Mouse (Mus musculus) lung, postnatal 14 days (tissue): ENCODE measurements around the gene Taar7b.

Experiments used
- DNase-seq: peaks from one replicate; pipeline ENCODE4 v3.0.0; 2021

Taar7b gene

GRCm38 (mm10) chr10:23999639-24000038 is at the start of gene Taar7b:
Gene Taar7b, plus strand, starts transcription at chr10:23999939.
- no peak for DNase-seq

GRCm38 (mm10) chr10:23951714-23952113 is 48.0 kb upstream of the Taar7b start:
- DNase-seq: no peak

- no peak for DNase-seq
Observed at GRCm38 (mm10) chr10:23959071-23959470, 40.7 kb upstream of the Taar7b start.

GRCm38 (mm10) chr10:23960444-23960915 is 39.3 kb upstream of the Taar7b start, which contains the start of gene Taar4:
Gene Taar4, plus strand, starts transcription at chr10:23960494.
- DNase-seq: no peak

- DNase-seq: no peak
Observed at GRCm38 (mm10) chr10:23963444-23963843, 36.3 kb upstream of the Taar7b start.

- DNase-seq: no peak
Observed at GRCm38 (mm10) chr10:23964921-23965610, 34.7 kb upstream of the Taar7b start.

- no peak for DNase-seq
Observed at GRCm38 (mm10) chr10:23970656-23971165, 29.0 kb upstream of the Taar7b start, which contains the start of gene Taar5. Gene Taar5, plus strand, starts transcription at chr10:23970706.

GRCm38 (mm10) chr10:23971256-23971655 is 28.5 kb upstream of the Taar7b start:
- no peak for DNase-seq

GRCm38 (mm10) chr10:23977958-23978357 is 21.8 kb upstream of the Taar7b start:
- no peak for DNase-seq

GRCm38 (mm10) chr10:23978901-23979705 is 20.6 kb upstream of the Taar7b start:
- peak; percentile 76 for DNase-seq

- DNase-seq: no peak
Observed at GRCm38 (mm10) chr10:23985546-23985945, 14.2 kb upstream of the Taar7b start, which contains the start of gene Taar6. Gene Taar6, minus strand, starts transcription at chr10:23985646.

GRCm38 (mm10) chr10:23986419-23986818 is 13.3 kb upstream of the Taar7b start:
- DNase-seq: no peak

- no peak for DNase-seq
Observed at GRCm38 (mm10) chr10:23993381-23993780, 6.4 kb upstream of the Taar7b start, which contains the start of gene Taar7a. Gene Taar7a, minus strand, starts transcription at chr10:23993481.

- no peak for DNase-seq
Observed at GRCm38 (mm10) chr10:24006442-24006841, 6.7 kb downstream of the Taar7b start.

- DNase-seq: no peak
Observed at GRCm38 (mm10) chr10:24007034-24007433, 7.3 kb downstream of the Taar7b start.

GRCm38 (mm10) chr10:24008143-24008542 is 8.4 kb downstream of the Taar7b start:
- DNase-seq: no peak

- DNase-seq: no peak
Observed at GRCm38 (mm10) chr10:24026922-24027321, 27.2 kb downstream of the Taar7b start, which contains the start of gene Taar7d. Gene Taar7d, plus strand, starts transcription at chr10:24027222.

- DNase-seq: no peak
Observed at GRCm38 (mm10) chr10:24031347-24031746, 31.6 kb downstream of the Taar7b start.

- DNase-seq: no peak
Observed at GRCm38 (mm10) chr10:24037314-24037713, 37.6 kb downstream of the Taar7b start, which contains the start of gene Taar7e. Gene Taar7e, plus strand, starts transcription at chr10:24037614.

GRCm38 (mm10) chr10:24040120-24040869 is 40.6 kb downstream of the Taar7b start:
- DNase-seq: no peak

- no peak for DNase-seq
Observed at GRCm38 (mm10) chr10:24049210-24049609, 49.5 kb downstream of the Taar7b start, which contains the start of gene Taar7f. Gene Taar7f, plus strand, starts transcription at chr10:24049510.
